Mouse (Mus musculus) testis, adult 2 months (tissue): Measurements from ENCODE around the gene Sf3b5. TPM values are rescaled to one million over a fixed set of nuclear protein-coding genes. Genes with fewer than 3 reads are reported as not detected.
A peak's percentile ranks its signal among the peaks of the same experiment; 100 is the strongest.
"Not testable (repeated sequence)": the region's sequence is repeated elsewhere in the genome, so short reads cannot be mapped to it uniquely, and the experiment has no call there.

Experiments
- H3K27ac ChIP-seq: fragments of 200-500 bp; 2 replicates; pipeline ENCODE4 v1.5.1; 2012; ENCODE audit warnings: low read depth, low read length; ENCODE audit not compliant: control insufficient read depth, insufficient read depth
- H3K27me3 ChIP-seq: fragments of 200-500 bp; 2 replicates; pipeline ENCODE4 v1.6.1; 2012; ENCODE audit warnings: mild to moderate bottlenecking, low read length, moderate library complexity; ENCODE audit not compliant: control insufficient read depth, insufficient read depth
- H3K36me3 ChIP-seq: fragments of 200-500 bp; 2 replicates; pipeline ENCODE4 v1.6.1; 2012; ENCODE audit warnings: mild to moderate bottlenecking, low read length; ENCODE audit not compliant: control insufficient read depth, insufficient read depth
- H3K4me1 ChIP-seq: fragments of 200-500 bp; 2 replicates; pipeline ENCODE4 v1.6.1; 2012; ENCODE audit warnings: low read length; ENCODE audit not compliant: control insufficient read depth, insufficient read depth
- H3K4me3 ChIP-seq: fragments of 200-500 bp; 2 replicates; pipeline ENCODE4 v1.5.1; 2012; ENCODE audit warnings: low read depth, mild to moderate bottlenecking, low read length, moderate library complexity, mixed read lengths; ENCODE audit not compliant: control insufficient read depth
- CTCF ChIP-seq: fragments of 200-500 bp; IDR thresholded peaks from 2 replicates; pipeline ENCODE4 v1.5.1; 2012; ENCODE audit warnings: low read depth, mild to moderate bottlenecking, inconsistent platforms, low read length, moderate library complexity; ENCODE audit not compliant: control insufficient read depth, insufficient read depth, insufficient replicate concordance
- POLR2A ChIP-seq: fragments of 200-500 bp; IDR thresholded peaks from 2 replicates; pipeline ENCODE4 v1.6.1; 2012; ENCODE audit warnings: low read depth, mild to moderate bottlenecking, inconsistent platforms, low read length, moderate library complexity; ENCODE audit not compliant: control insufficient read depth
- polyA plus RNA-seq: library from polyadenylated mRNA; depleted of rRNA; stranded (reverse); fragments of >200 nt; gene quantifications from 2 replicates; pipeline ENCODE4 v1.2.3, GENCODE M21; 2012

Sf3b5 gene
- polyA plus RNA-seq, 1 experiment = 10.5 TPM

GRCm38 (mm10) chr10:13008737-13009121 lies 3.6 kb downstream of the Sf3b5 start:
- Histone ChIP-seq H3K36me3 (no peaks in the 10 kb centered on the region), H3K27me3 (no peaks in the 10 kb centered on the region), H3K4me3 (peak overlapping the region; percentile 97), H3K4me1 (peaks cover 2% of the 10 kb centered on the region), H3K27ac (peak overlapping the region; percentile 73)
- TF ChIP-seq CTCF (no peak), POLR2A (no peak)

DNA sequence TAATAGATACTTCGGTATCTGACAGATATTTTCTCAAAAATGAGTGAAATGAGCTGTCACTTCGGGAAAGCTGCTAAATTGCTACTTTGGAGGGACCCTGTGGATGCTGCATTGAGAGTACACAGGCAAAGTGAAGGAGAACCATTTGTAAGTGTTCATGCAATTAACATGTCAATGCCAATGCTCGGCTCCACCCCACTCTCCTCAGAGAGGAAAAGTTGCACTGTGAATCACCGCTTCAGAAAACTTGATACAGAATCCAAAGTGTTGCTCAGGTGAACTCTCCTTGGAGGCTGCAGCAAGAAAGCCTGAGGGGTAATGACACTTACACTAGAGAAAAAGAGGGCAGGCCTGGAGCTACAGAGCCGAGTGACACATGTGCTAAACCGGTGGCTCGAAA lies 8.9 kb downstream of the Sf3b5 start:
- Histone ChIP-seq H3K27me3 (no peaks in the 10 kb centered on the region), H3K4me3 (no peak overlapping the region), H3K27ac (no peak overlapping the region), H3K4me1 (no peaks in the 10 kb centered on the region), H3K36me3 (no peaks in the 10 kb centered on the region)
- TF ChIP-seq POLR2A = no peak
- no peak for TF ChIP-seq CTCF

- H3K27me3 ChIP-seq = no peaks in the 10 kb centered on the region
- no peak overlapping the region for H3K4me3 ChIP-seq
- no peaks in the 10 kb centered on the region for H3K36me3 ChIP-seq
- H3K27ac ChIP-seq = no peak overlapping the region
- H3K4me1 ChIP-seq = no peaks in the 10 kb centered on the region
- peak; percentile 32; the same call in 1 of the 2 replicates for TF ChIP-seq CTCF
- no peak for TF ChIP-seq POLR2A
Observed at GRCm38 (mm10) chr10:13016573-13016972, 11.4 kb downstream of the Sf3b5 start.

DNA sequence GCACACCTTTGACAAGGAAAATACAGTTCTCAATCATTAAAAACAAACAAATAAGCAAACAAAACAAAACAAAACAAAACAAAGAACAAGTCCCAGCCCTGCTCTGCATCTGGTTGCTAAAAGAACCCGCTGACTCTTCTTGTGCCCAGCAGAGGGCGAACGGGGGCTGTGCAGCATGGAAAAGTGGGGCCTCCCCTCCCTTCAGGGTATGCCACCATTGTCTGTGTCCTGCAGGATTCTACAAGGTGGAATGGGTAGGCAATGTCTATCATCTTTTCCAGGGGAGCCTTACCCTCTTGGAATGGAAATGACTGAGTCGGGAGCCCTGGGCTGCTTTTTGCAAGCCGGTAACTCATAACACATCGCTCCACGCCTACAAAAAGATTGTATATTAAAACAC lies 13.4 kb downstream of the Sf3b5 start:
- H3K27me3 ChIP-seq = no peaks in the 10 kb centered on the region
- H3K36me3 ChIP-seq = no peaks in the 10 kb centered on the region
- no peak overlapping the region for H3K4me3 ChIP-seq
- H3K27ac ChIP-seq = no peak overlapping the region
- TF ChIP-seq POLR2A = no peak
- peak; percentile 36; the same call in 1 of the 2 replicates for TF ChIP-seq CTCF
- H3K4me1 ChIP-seq = no peaks in the 10 kb centered on the region

- Histone ChIP-seq H3K36me3 (no peaks in the 10 kb centered on the region), H3K27me3 (no peaks in the 10 kb centered on the region), H3K4me1 (no peaks in the 10 kb centered on the region), H3K4me3 (no peak overlapping the region), H3K27ac (no peak overlapping the region)
- TF ChIP-seq CTCF (no peak), POLR2A (no peak)
Observed at GRCm38 (mm10) chr10:13019026-13019425, 13.9 kb downstream of the Sf3b5 start.

DNA sequence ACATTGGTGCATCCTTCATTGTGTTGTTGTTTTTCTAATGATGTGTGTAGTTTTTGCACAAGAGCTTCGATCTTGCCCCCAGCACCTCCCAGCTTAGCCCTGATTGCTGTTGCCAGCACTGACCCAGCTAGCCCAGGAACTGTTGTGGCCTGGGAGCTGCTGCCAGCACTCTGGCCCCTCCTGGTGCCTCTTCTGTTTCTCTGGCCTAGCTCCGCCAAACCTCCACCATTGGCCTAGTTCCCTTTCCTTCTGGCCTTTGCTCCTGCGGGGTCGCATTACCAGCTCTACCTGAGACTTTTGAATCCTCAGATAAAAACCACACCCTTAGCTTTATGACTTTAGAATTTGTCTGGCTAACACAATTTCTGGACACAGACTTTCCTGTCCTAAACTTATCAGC lies 17.0 kb downstream of the Sf3b5 start:
- H3K4me1 ChIP-seq = no peaks in the 10 kb centered on the region
- H3K36me3 ChIP-seq = no peaks in the 10 kb centered on the region
- H3K4me3 ChIP-seq = no peak overlapping the region
- TF ChIP-seq POLR2A = no peak
- TF ChIP-seq CTCF = no peak
- H3K27ac ChIP-seq = no peak overlapping the region
- no peaks in the 10 kb centered on the region for H3K27me3 ChIP-seq

- H3K4me1 ChIP-seq, H3K36me3 ChIP-seq, H3K27me3 ChIP-seq, H3K27ac ChIP-seq, H3K4me3 ChIP-seq: not testable (repeated sequence)
Observed at GRCm38 (mm10) chr10:13023985-13024384, 18.8 kb downstream of the Sf3b5 start.

DNA sequence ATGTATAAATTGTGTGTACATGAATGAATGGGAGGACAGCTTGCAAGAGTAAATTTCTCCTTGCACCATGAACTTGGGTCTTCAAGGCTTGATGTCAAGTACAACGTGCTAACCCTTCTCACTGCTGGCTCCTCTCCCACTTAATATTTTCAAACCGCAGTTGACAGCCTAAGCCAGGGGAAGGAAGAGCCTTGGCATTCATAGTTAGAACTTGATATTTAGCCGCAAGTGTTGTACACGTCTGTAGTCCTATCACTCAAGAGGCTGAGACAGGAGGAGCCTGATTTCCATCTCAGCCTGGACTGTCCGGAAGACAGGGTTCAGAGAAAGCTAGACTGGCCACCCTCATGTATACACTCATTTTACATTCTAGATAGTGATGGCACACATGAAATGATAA lies 22.6 kb downstream of the Sf3b5 start:
- Histone ChIP-seq H3K4me1 (no peaks in the 10 kb centered on the region), H3K27ac (no peak overlapping the region), H3K27me3 (no peaks in the 10 kb centered on the region), H3K4me3 (no peak overlapping the region), H3K36me3 (no peaks in the 10 kb centered on the region)
- TF ChIP-seq CTCF = no peak
- no peak for TF ChIP-seq POLR2A
